Mouse (Mus musculus): ENCODE results near the gene Selenow.
"Not testable (repeated sequence)": the region's sequence is repeated elsewhere in the genome, so short reads cannot be mapped to it uniquely, and the experiment has no call there.

The Selenow gene

GRCm38 (mm10) chr7:15945721-15946536 lies 23.7 kb upstream of the Selenow start, which contains the start of gene Nop53:
Gene Nop53, minus strand, starts transcription at chr7:15946074.
- peak; percentile 96 for DNase-seq

GRCm38 (mm10) chr7:15945211-15945610 lies 23.0 kb upstream of the Selenow start:
- no peak for DNase-seq

GRCm38 (mm10) chr7:15944311-15944710 lies 22.1 kb upstream of the Selenow start:
- DNase-seq = no peak

- no peak for DNase-seq
Measured at GRCm38 (mm10) chr7:15938621-15939020, 16.4 kb upstream of the Selenow start.

GRCm38 (mm10) chr7:15937491-15937890 lies 15.3 kb upstream of the Selenow start:
- DNase-seq = no peak

- no peak for DNase-seq
Measured at GRCm38 (mm10) chr7:15933437-15934359, 11.5 kb upstream of the Selenow start.

GRCm38 (mm10) chr7:15931635-15932034 lies 9.4 kb upstream of the Selenow start:
- no peak for DNase-seq

GRCm38 (mm10) chr7:15930543-15930942 lies 8.3 kb upstream of the Selenow start:
- no peak for DNase-seq

GRCm38 (mm10) chr7:15929910-15930309 lies 7.7 kb upstream of the Selenow start:
- peak in 1 of 2 experiments; percentile 53 for DNase-seq

GRCm38 (mm10) chr7:15921796-15922195 lies 406 bp downstream of the Selenow start:
- peak in 1 of 2 experiments; percentile 24 for DNase-seq

GRCm38 (mm10) chr7:15920645-15921190 lies 1.5 kb downstream of the Selenow start:
- DNase-seq = no peak

- no peak for DNase-seq
Measured at GRCm38 (mm10) chr7:15919947-15920346, 2.3 kb downstream of the Selenow start.

- peak in 1 of 2 experiments; percentile 17 for DNase-seq
Measured at GRCm38 (mm10) chr7:15918371-15918770, 3.8 kb downstream of the Selenow start.

- DNase-seq = no peak
Measured at GRCm38 (mm10) chr7:15916996-15917395, 5.2 kb downstream of the Selenow start.

- no peak for DNase-seq
Measured at GRCm38 (mm10) chr7:15916134-15916723, 6.0 kb downstream of the Selenow start.

- not testable (repeated sequence) for DNase-seq
Measured at GRCm38 (mm10) chr7:15915695-15916094, 6.5 kb downstream of the Selenow start.

- DNase-seq = no peak
Measured at GRCm38 (mm10) chr7:15914751-15915150, 7.5 kb downstream of the Selenow start.

- peak in 1 of 2 experiments; percentile 21 for DNase-seq
Measured at GRCm38 (mm10) chr7:15914252-15914651, 8.0 kb downstream of the Selenow start.

- DNase-seq = peak; percentile 43 to 64
Measured at GRCm38 (mm10) chr7:15912183-15912582, 10.0 kb downstream of the Selenow start.

- no peak for DNase-seq
Measured at GRCm38 (mm10) chr7:15910521-15910920, 11.7 kb downstream of the Selenow start.

- no peak for DNase-seq
Measured at GRCm38 (mm10) chr7:15907971-15908590, 14.1 kb downstream of the Selenow start.

GRCm38 (mm10) chr7:15906602-15907001 lies 15.6 kb downstream of the Selenow start:
- DNase-seq = no peak

All from kidney, adult 8-10 months (tissue).